Mouse (Mus musculus) midbrain, postnatal 0 days (tissue): ENCODE results near the gene Tlx3. TPM values are rescaled to one million over a fixed set of nuclear protein-coding genes. Genes with fewer than 3 reads are reported as not detected.

ENCODE experiments used
- ATAC-seq: fragments of 200-750 bp; cut with Nextera tagmentation; 2 replicates; pipeline ENCODE4 v1.8.0; 2017; ENCODE audit warnings: moderate number of reproducible peaks, mild to moderate bottlenecking, moderate TSS enrichment, moderate library complexity; ENCODE audit not compliant: low FRiP score
- DNase-seq: peaks from one replicate; pipeline ENCODE4 v3.0.0-alpha.2; 2015; ENCODE audit warnings: low spot score
- H3K27ac ChIP-seq: fragments of 300-500 bp; sonication (generic); 2 replicates; pipeline ENCODE4 v1.5.1; 2014; ENCODE audit warnings: low read depth, mild to moderate bottlenecking, low read length, mixed read lengths
- H3K27me3 ChIP-seq: fragments of 300-500 bp; sonication (generic); 2 replicates; pipeline ENCODE4 v1.6.1; 2014; ENCODE audit warnings: low read length, control low read depth, mixed read lengths; ENCODE audit not compliant: insufficient read depth
- H3K36me3 ChIP-seq: fragments of 300-500 bp; sonication (generic); 2 replicates; pipeline ENCODE4 v1.6.1; 2014; ENCODE audit warnings: low read length, control low read depth, mixed read lengths; ENCODE audit not compliant: insufficient read depth
- H3K4me1 ChIP-seq: fragments of 300-500 bp; sonication (generic); 2 replicates; pipeline ENCODE4 v1.6.1; 2014; ENCODE audit warnings: mild to moderate bottlenecking, control low read depth, antibody characterized with exemption, low read length, mixed read lengths; ENCODE audit not compliant: insufficient read depth
- H3K4me2 ChIP-seq: fragments of 300-500 bp; sonication (generic); 2 replicates; pipeline ENCODE4 v1.6.1; 2014; ENCODE audit warnings: low read depth, mild to moderate bottlenecking, low read length, mixed read lengths; ENCODE audit not compliant: poor library complexity, severe bottlenecking
- H3K4me3 ChIP-seq: fragments of 300-500 bp; sonication (generic); 2 replicates; pipeline ENCODE4 v1.5.1; 2014; ENCODE audit warnings: low read depth, mild to moderate bottlenecking, low read length, moderate library complexity
- H3K9ac ChIP-seq: fragments of 300-500 bp; sonication (generic); replicated peaks from 2 replicates; pipeline ENCODE4 v1.6.1; 2014; ENCODE audit warnings: mild to moderate bottlenecking, low read length, moderate library complexity, mixed read lengths; ENCODE audit not compliant: poor library complexity, severe bottlenecking
- H3K9me3 ChIP-seq: fragments of 300-500 bp; sonication (generic); 2 replicates; pipeline ENCODE4 v1.6.1; 2016; ENCODE audit warnings: low read length, control low read depth
- CTCF ChIP-seq: IDR thresholded peaks from 2 replicates; pipeline ENCODE4 v1.5.1; 2016; ENCODE audit warnings: antibody characterized with exemption, mild to moderate bottlenecking
- WGBS: fragments of 180-500 bp; shearing (Covaris S2); extraction: QIAGEN DNeasy Blood & Tissue Kit; methylation state at CpG from one replicate; pipeline ENCODE4 v1.1.7; 2014; 5-methylcytosine and 5-hydroxymethylcytosine counted together
- polyA plus RNA-seq: library from polyadenylated mRNA; unstranded; fragments of >200 nt; fragmentation: Nextera tagmentation; extraction: Ambion mirVana; gene quantifications from 2 replicates; pipeline ENCODE4 v1.2.1, GENCODE M21; 2015
- total RNA-seq: library from RNA; depleted of rRNA; stranded (reverse); fragments of >200 nt; gene quantifications from 2 replicates; pipeline ENCODE4 v1.2.3, GENCODE M21; 2014

The Tlx3 gene
- total and polyA plus RNA-seq, 2 experiments from 2014 or later, result 0.22 to 7.2 TPM

DNA sequence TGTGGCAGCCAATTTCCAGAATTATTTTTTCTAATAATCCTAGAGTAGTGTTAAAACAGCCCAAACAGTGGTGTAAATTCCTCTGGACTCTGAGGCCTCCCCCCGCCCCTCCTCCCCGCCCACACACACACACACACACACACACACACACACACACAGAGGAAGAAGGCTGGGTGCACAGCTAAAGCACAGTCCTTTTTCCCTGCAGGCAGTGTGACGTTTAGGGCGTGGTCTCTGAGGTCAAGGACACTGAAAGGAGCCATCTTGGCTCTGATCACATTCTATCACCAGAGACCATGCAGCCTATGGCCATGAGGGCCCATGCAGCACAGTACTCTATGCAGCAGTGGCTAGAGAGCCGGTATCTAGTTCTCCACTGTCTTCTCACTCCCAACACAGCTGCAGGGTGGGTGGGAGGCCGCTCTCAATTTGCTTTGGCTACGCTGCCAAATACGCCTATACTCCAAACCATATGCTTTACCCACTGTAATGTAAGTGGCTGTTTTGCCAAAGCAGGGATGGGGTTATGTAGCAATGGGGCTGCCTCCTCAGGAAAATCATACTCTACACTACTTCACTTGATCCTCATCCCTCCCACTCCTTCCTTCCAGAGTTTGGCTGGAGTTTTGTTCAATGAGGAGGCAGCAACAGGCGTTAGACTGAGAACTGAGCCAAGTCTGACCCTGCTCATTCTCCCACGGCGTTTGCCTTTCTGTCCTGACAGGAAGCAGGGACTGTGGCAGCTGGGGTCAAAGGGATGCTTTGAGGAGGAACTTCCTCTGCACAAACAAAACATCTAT lies 18.4 kb upstream of the Tlx3 start:
- H3K27ac ChIP-seq, result no peak overlapping the region
- no peak for DNase-seq
- no peaks in the 10 kb centered on the region; the same call in 1 of the 2 replicates for H3K36me3 ChIP-seq
- no peak overlapping the region for H3K4me3 ChIP-seq
- no peak overlapping the region for H3K9ac ChIP-seq
- H3K4me1 ChIP-seq, result no peaks in the 10 kb centered on the region
- H3K4me2 ChIP-seq, result no peak overlapping the region
- WGBS, result 71% methylated on average over 11 of the region's 11 CpGs
- no peak for TF ChIP-seq CTCF
- no peak for ATAC-seq
- H3K9me3 ChIP-seq, result no peaks in the 10 kb centered on the region
- H3K27me3 ChIP-seq, result no peaks in the 10 kb centered on the region

DNA sequence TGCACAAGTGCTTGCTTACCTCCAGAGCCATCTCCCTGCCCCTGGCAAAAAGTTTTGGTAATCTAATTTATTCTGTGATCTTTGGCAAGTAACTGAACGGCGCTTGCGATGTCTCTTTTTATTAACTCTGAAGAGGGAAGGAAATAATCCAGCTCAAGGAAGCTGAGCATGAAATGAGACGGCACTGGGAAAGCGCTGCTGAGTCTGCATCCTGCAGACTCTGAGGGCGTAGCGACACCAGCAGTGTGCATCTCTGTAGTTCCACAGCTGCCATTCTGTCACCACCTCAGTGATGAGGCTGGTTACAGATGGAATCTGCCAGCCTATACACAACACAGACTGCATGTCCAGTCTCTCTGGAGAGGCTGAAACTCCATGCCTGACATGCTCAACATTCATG lies 17.4 kb upstream of the Tlx3 start:
- Histone ChIP-seq H3K27ac (no peak overlapping the region), H3K4me1 (no peaks in the 10 kb centered on the region), H3K4me3 (no peak overlapping the region), H3K36me3 (no peaks in the 10 kb centered on the region; the same call in 1 of the 2 replicates), H3K4me2 (no peak overlapping the region), H3K9ac (no peak overlapping the region), H3K27me3 (no peaks in the 10 kb centered on the region), H3K9me3 (no peaks in the 10 kb centered on the region)
- no peak for TF ChIP-seq CTCF
- DNase-seq, result no peak
- WGBS, result 48% methylated on average over 7 of the region's 7 CpGs
- no peak; the same call in 1 of the 2 replicates for ATAC-seq

GRCm38 (mm10) chr11:33217384-33218079 lies 14.1 kb upstream of the Tlx3 start:
- no peak overlapping the region for H3K9ac ChIP-seq
- no peaks in the 10 kb centered on the region for H3K27me3 ChIP-seq
- DNase-seq, result peak; percentile 67
- no peak for ATAC-seq
- no peak overlapping the region for H3K27ac ChIP-seq
- WGBS, result 67% methylated on average over 8 of the region's 8 CpGs
- H3K4me3 ChIP-seq, result no peak overlapping the region
- no peaks in the 10 kb centered on the region; the same call in 1 of the 2 replicates for H3K36me3 ChIP-seq
- no peak for TF ChIP-seq CTCF
- no peak overlapping the region for H3K4me2 ChIP-seq
- H3K4me1 ChIP-seq, result no peaks in the 10 kb centered on the region
- no peaks in the 10 kb centered on the region for H3K9me3 ChIP-seq

DNA sequence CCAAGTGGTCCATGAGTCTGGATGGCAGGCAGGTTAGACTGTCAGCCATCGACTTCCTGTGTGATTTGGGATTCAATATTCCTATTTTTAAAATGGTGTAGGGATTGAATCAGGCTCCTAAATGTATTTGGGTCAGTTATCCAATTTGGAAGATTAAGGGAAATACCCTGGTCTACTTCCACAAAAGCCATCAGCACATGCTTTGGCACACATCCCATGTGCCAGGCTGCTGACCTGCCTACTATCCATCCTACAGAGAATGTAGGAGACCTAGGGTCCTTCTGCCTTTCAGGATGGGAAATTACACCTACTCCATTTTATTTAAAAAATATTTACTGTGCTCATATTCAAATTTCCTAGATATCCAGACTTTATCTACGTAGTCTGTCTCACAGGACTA lies 4.0 kb upstream of the Tlx3 start:
- H3K9me3 ChIP-seq, result no peaks in the 10 kb centered on the region
- 90% methylated on average over 2 of the region's 2 CpGs for WGBS
- no peak overlapping the region for H3K27ac ChIP-seq
- peaks cover 42% of the 10 kb centered on the region for H3K27me3 ChIP-seq
- no peak overlapping the region for H3K9ac ChIP-seq
- H3K4me2 ChIP-seq, result no peak overlapping the region
- H3K36me3 ChIP-seq, result peaks cover 2% of the 10 kb centered on the region; the same call in 1 of the 2 replicates
- no peak for TF ChIP-seq CTCF
- DNase-seq, result no peak
- H3K4me1 ChIP-seq, result no peaks in the 10 kb centered on the region
- H3K4me3 ChIP-seq, result no peak overlapping the region
- no peak for ATAC-seq

DNA sequence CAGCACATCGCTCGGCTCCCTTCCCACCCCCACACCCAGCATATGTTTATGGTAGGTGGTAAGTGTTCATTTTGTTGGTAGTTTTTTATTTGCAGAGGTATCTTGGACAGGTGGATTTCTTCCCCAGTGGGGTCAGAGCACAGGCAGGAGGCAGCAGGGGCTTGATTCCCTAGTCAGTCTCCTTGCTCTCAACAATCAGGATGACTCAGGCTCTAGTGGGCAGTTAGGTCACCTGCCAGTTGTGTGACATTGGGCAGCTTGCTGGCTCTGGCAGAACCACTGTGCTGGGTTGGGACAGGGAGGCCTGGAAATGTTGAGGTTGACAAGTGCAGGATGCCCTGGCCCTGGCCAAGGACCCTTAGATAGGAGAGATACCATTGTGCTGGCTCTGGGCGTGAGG lies 1.6 kb upstream of the Tlx3 start:
- no peak overlapping the region for H3K4me3 ChIP-seq
- WGBS, result 15% methylated on average over 3 of the region's 3 CpGs
- H3K27me3 ChIP-seq, result peaks cover 61% of the 10 kb centered on the region
- ATAC-seq (no peak), DNase-seq (no peak)
- no peaks in the 10 kb centered on the region for H3K36me3 ChIP-seq
- no peaks in the 10 kb centered on the region for H3K9me3 ChIP-seq
- no peak for TF ChIP-seq CTCF
- no peak overlapping the region for H3K9ac ChIP-seq
- H3K4me1 ChIP-seq, result no peaks in the 10 kb centered on the region
- no peak overlapping the region for H3K27ac ChIP-seq
- H3K4me2 ChIP-seq, result no peak overlapping the region

DNA sequence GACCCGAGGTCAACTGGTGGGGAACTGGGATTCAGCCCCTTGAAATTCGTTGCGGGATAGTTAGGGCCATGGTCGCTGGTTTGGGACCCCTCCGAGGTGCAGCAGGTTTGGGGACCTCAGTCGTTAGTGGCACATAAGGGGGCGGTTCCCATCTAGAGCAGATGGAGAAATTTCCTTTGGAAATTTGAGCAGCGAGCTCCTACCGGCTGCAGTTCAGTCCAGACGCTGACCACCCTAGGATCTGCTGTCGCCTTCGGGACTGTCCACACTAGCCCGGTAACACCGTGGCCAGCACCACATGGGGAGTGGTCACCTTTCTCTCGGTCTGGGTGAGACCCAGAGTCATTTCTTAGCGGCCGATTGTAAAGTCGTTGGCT lies 928 bp upstream of the Tlx3 start:
- H3K36me3 ChIP-seq, result no peaks in the 10 kb centered on the region
- DNase-seq (no peak), ATAC-seq (no peak)
- peak overlapping the region; percentile 2; the same call in 1 of the 2 replicates for H3K4me3 ChIP-seq
- no peaks in the 10 kb centered on the region for H3K4me1 ChIP-seq
- no peak overlapping the region for H3K27ac ChIP-seq
- no peak overlapping the region for H3K4me2 ChIP-seq
- H3K9ac ChIP-seq, result no peak overlapping the region
- no peaks in the 10 kb centered on the region for H3K9me3 ChIP-seq
- WGBS, result 1% methylated on average over 18 of the region's 18 CpGs
- H3K27me3 ChIP-seq, result peaks cover 64% of the 10 kb centered on the region
- TF ChIP-seq CTCF, result no peak
